Comparison of ENCODE assay signal across 9 mouse cellular contexts in the genomic region with DNA sequence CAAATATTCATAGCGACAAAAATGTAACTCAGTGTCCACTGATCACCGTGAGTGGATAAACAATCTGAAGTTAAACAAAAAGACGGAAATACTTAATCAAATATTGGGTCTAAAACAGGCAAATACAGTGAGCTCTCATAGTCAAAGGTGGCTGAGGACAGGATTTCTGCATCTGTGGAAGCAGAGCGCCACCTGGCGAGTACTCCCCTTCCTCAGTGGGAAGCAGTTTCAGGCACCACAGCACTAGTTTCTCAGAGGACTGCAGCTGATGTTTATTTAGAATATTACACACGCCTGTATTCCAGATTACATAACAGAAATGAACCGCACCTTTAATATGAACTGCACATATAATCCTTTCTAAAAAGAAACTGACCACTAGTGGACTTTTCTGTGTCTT. TPM values are rescaled to one million over a fixed set of nuclear protein-coding genes. Genes with fewer than 3 reads are reported as not detected.
DNase-seq lines count a peak whose midpoint lies in the region; ATAC-seq and TF ChIP-seq lines count a peak whose summit lies in the region.
"Had no signal": no experiment of that assay in that cellular context is flagged by ENCODE, and none has a peak within 500 bp of the region (broad histone marks: within the 10 kb centered on the region; RNA-seq: fewer than 3 reads in every experiment).

No protein-coding gene starts in this region.

- WGBS in kidney, embryonic 15.5 days: 78% methylated on average over 7 of the region's 7 CpGs
- 41% methylated on average over 7 of the region's 7 CpGs for WGBS in lung, adult 2 months

- no peak overlapping the region for H3K27ac ChIP-seq in kidney, embryonic 15.5 days
- no peak overlapping the region for H3K27ac ChIP-seq in ES-E14 (ENCODE audit: insufficient read depth, low read depth, low read length, poor library complexity, severe bottlenecking)
- H3K27ac ChIP-seq: liver, embryonic 15.5 days had no signal

- in situ Hi-C loops in ES-E14 (cut with MboI; ENCODE audit: low sequenced_read_pairs in 2 of 2, unreplicated experiment in 2 of 2): no loop called here

- no peaks in the 10 kb centered on the region for H3K4me1 ChIP-seq in kidney, embryonic 15.5 days
- no peaks in the 10 kb centered on the region for H3K4me1 ChIP-seq in ES-E14 (ENCODE audit: control insufficient read depth in 2 of 2, insufficient read depth in 2 of 2, low read length in 2 of 2, poor library complexity in 1 of 2)
- H3K4me1 ChIP-seq in lung, adult 2 months (ENCODE audit: control insufficient read depth, insufficient read depth, low read length): peaks cover 3% of the 10 kb centered on the region; the same call in 1 of the 2 replicates
- H3K4me1 ChIP-seq: liver, embryonic 15.5 days had no signal

- no peaks in the 10 kb centered on the region for H3K9me3 ChIP-seq in kidney, embryonic 15.5 days (replicated peaks)
- no peaks in the 10 kb centered on the region for H3K9me3 ChIP-seq in ES-E14 (ENCODE audit: control insufficient read depth, insufficient read depth, low read depth, low read length)
- H3K9me3 ChIP-seq: liver, embryonic 15.5 days had no signal

- no peak for TF ChIP-seq POLR2A in brain, embryonic 14.5 days (IDR thresholded peaks at IDR 0.05; ENCODE audit: borderline replicate concordance, extremely low read depth, insufficient read depth, insufficient read length, poor library complexity, severe bottlenecking)
- no peak for TF ChIP-seq POLR2A in lung, adult 2 months (IDR thresholded peaks at IDR 0.05; ENCODE audit: borderline replicate concordance, extremely low read depth, low read depth, low read length)

- intact Hi-C loops in heart, postnatal 10 days (cut with DNase I): loop anchor here (1.0 to 2.0 kb wide), 2 partner anchors 270 to 340 kb away; no protein-coding TSS in a partner anchor

- no peak overlapping the region for H3K4me3 ChIP-seq in kidney, embryonic 15.5 days (replicated peaks)
- no peak overlapping the region for H3K4me3 ChIP-seq in ES-E14 (ENCODE audit: insufficient read depth in 1 of 2, low read depth in 1 of 2, low read length in 2 of 2, poor library complexity in 1 of 2, severe bottlenecking in 1 of 2)
- no peak overlapping the region for H3K4me3 ChIP-seq in lung, adult 2 months (replicated peaks; ENCODE audit: extremely low read depth, low read depth, low read length)
- H3K4me3 ChIP-seq: liver, embryonic 15.5 days had no signal

- DNase-seq in kidney, adult 18-20 months: peak; percentile 52
- DNase-seq in ES-E14 (ENCODE audit: low read depth, low spot score): peak; percentile 21
- DNase-seq in brain, embryonic 14.5 days (ENCODE audit: low read depth): peak; percentile 78
- DNase-seq in heart, postnatal 10 days: peak; percentile 79 to 83
- peak; percentile 62 for DNase-seq in lung, adult 2 months
- peak; percentile 65 to 81 for DNase-seq in right cerebral cortex, postnatal 10 days (ENCODE audit: low spot score in 2 of 2)
- no peak for DNase-seq in yolk sac, embryonic 10.5 days (ENCODE audit: low spot score)

- H3K4me2 ChIP-seq in kidney, embryonic 15.5 days: no peak overlapping the region
- H3K4me2 ChIP-seq: liver, embryonic 15.5 days had no signal

- no peaks in the 10 kb centered on the region for H3K27me3 ChIP-seq in kidney, embryonic 15.5 days
- H3K27me3 ChIP-seq: liver, embryonic 15.5 days had no signal

- TF ChIP-seq CTCF in brain, embryonic 14.5 days (IDR thresholded peaks at IDR 0.05; ENCODE audit: borderline replicate concordance, extremely low read depth, insufficient read depth, insufficient read length): peak; percentile 78
- TF ChIP-seq CTCF in lung, adult 2 months (IDR thresholded peaks at IDR 0.05; ENCODE audit: insufficient read depth, low read length): peak; percentile 94

- peaks cover 91% of the 10 kb centered on the region for H3K36me3 ChIP-seq in kidney, embryonic 15.5 days
- peaks cover 34% of the 10 kb centered on the region for H3K36me3 ChIP-seq in ES-E14 (ENCODE audit: control insufficient read depth, insufficient read depth, low read length, poor library complexity, severe bottlenecking)

- no peak overlapping the region for H3K9ac ChIP-seq in kidney, embryonic 15.5 days
- no peak overlapping the region for H3K9ac ChIP-seq in ES-E14 (ENCODE audit: insufficient read depth, low read depth, low read length, poor library complexity, severe bottlenecking)
- H3K9ac ChIP-seq: liver, embryonic 15.5 days had no signal

- ATAC-seq in kidney, embryonic 15.5 days (replicated peaks; ENCODE audit: low FRiP score): no peak

TF ChIP-seq in ES-E14, 5 proteins besides CTCF, POLR2A, EP300 and RAD21:
- TF ChIP-seq ZNF384 (IDR thresholded peaks at IDR 0.05; ENCODE audit: low read depth, low read length): no peak
- TF ChIP-seq ZC3H11A (IDR thresholded peaks at IDR 0.05; ENCODE audit: borderline replicate concordance, low read depth, low read length): no peak; the same call in 1 of the 2 replicates
- no peak for TF ChIP-seq MAFK (IDR thresholded peaks at IDR 0.05; ENCODE audit: insufficient read depth, low read depth, low read length)
- TF ChIP-seq HCFC1 (IDR thresholded peaks at IDR 0.05; ENCODE audit: borderline replicate concordance, insufficient read depth, low read length): no peak
- no peak for TF ChIP-seq CHD2 (IDR thresholded peaks at IDR 0.05; ENCODE audit: low read depth, low read length)
TF ChIP-seq in ES-E14: peak in this region for 0.

RNA-seq across cellular contexts. Expression of a gene that starts 20.3 kb away (rescaled TPM):
- 7.7 and 8.1 TPM in 2 replicates for polyA plus RNA-seq in kidney, embryonic 15.5 days (2015; fragmentation: Nextera tagmentation; extraction: Ambion mirVana)
- total RNA-seq in ES-E14 (2012; rRNA removed): 12.5 and 16.2 TPM in 2 replicates
- polyA plus RNA-seq in brain, embryonic 14.5 days (2012; rRNA removed): 3.5 and 4.4 TPM in 2 replicates
- 1 to 10 TPM; 2.3 to 2.4 TPM for total RNA-seq in heart, postnatal 10 days (2021)
- polyA plus RNA-seq in lung, adult 2 months (2012; rRNA removed): 0.86 and 1.2 TPM in 2 replicates
